Mouse (Mus musculus) thymus, postnatal 25 days (tissue): ENCODE measurements at regions not wholly inside any gene's neighbourhood (a gene's known extent, or its start where the extent isn't known, plus 50 kb on each side); places are given as distances from the start of the nearest gene placed in this dataset.

Experiments
- DNase-seq: peaks from one replicate; pipeline ENCODE4 v3.0.0; 2022

DNA sequence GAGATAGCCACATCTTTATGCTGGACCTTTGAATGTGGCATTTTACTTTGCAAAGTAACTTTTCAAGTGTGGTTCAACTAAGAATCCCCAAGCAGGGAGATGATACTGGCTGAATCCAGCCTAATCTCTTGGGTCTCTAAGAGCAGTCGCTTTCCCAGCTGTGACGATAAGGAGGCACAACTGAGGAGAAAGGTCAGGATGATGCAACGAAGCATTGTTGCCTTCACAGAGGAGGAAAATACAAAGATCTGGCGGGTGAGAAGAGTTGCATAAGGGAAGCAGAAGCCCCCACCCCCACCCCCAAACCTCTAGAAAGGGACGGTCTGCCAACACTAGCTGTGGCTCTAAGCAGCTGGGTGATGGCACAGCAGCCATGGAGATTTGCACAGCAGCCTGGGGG lies 2298.6 kb upstream of the Gm7489 start:
- no peak for DNase-seq

DNA sequence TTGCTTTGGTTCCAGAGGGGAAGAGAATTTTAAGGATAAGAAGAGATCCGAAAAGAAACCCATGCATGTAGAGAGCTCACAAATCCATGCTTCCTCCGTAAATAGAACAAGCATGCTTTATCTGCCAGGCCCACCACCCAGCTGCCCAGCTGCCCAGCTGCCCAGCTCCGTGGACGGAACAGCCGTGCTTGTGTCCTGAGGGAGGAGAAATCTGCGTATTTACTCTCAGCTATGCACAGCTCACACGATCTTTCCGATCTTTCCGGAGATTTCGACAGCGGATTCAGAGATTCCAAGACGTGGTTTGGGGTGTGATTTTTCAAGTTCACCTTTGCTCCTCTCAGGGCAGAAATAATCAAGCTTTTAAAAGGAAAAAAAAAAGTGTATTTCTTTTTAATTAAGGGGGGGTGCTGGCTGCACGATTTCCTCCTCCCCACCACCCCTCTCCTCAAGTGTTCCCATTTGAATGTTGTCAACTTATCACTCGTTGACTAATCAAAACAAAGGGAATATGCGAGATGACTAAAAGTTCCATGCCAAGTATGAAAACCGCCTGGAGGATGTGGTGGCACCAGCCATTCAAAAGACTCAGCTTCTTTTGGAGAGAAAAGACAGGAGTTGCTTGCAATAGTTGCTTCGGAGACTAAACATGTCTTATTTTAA lies 2293.2 kb upstream of the Gm7489 start:
- DNase-seq = no peak

GRCm38 (mm10) chr15:51592069-51592435 lies 2292.7 kb upstream of the Gm7489 start:
- DNase-seq = no peak

DNA sequence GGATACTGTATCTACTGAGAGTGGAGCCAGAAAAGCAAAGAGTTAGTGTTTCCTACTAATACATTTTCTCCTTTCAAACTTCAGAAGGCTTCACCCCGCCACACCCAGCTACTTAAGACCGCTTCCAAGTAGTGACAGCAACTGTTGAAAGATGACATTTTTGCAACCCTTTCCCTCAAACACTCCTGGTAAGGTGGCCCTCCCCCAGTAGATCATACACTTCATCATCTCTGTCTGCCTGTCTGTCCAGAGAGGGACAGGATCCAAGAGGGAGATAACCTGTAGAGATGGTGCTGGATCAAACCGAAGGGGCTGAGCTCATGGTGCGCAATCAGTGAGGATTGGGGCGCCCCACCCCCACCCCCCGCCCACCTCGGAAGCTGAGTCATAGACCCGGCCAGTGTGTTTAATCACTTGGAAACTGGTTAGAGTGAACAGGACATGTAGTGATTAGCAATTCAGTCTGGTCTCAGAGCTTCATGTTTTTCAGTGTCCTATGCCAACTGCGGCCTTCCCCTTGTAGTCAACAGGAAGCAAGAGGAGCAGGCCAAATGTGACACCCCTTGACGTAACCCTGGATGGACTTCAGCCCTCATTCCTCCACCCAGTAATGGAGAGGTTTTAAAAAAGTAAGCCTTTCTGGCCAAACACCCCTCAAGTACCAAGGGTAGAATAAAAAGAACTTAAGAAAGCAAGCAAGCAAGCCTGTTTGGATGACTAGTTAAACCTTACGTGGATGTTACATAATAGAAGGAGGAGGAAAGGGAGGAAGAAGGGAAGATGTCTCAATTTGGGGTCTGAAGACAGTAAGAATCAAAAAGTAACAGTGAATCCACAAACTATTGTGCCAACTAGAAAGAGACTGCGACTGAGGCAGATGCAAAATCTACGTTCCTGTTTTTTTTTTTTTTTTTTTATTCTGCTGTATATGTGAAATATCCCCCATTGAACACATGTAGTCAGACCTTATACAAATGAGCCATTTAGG lies 2291.9 kb upstream of the Gm7489 start:
- no peak for DNase-seq

GRCm38 (mm10) chr15:51594060-51594459 lies 2290.6 kb upstream of the Gm7489 start:
- DNase-seq = no peak

- no peak for DNase-seq
Observed at GRCm38 (mm10) chr15:51595655-51596054, 2289.1 kb upstream of the Gm7489 start.

- no peak for DNase-seq
Observed at GRCm38 (mm10) chr15:51597841-51598240, 2286.9 kb upstream of the Gm7489 start.

GRCm38 (mm10) chr15:51601128-51601855 lies 2283.4 kb upstream of the Gm7489 start:
- no peak for DNase-seq

GRCm38 (mm10) chr15:51621455-51621854 lies 2263.3 kb upstream of the Gm7489 start:
- no peak for DNase-seq

GRCm38 (mm10) chr15:51627463-51627862 lies 2257.2 kb upstream of the Gm7489 start:
- DNase-seq = no peak

GRCm38 (mm10) chr15:51628518-51628917 lies 2256.2 kb upstream of the Gm7489 start:
- no peak for DNase-seq

DNA sequence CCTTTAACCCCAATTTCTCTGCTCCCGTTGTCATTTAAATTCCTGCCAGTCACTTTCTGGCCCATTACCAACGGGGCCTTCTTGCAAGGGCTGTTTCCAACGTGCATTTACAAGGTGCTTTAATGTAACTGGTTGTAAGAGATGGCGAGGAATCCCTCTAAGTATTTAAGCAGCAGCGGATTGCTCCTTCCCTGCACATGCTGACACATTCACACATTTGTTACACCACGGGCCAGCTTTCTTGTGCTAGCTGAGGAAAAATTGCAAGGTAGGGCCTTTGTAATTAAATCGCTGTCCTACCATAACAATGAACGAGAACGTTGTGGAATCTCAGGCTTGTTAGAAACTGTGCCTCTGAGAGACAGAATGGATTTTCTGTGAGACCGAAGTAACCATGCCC lies 2252.8 kb upstream of the Gm7489 start:
- DNase-seq = no peak

GRCm38 (mm10) chr15:51633068-51633467 lies 2251.6 kb upstream of the Gm7489 start:
- DNase-seq = no peak

DNA sequence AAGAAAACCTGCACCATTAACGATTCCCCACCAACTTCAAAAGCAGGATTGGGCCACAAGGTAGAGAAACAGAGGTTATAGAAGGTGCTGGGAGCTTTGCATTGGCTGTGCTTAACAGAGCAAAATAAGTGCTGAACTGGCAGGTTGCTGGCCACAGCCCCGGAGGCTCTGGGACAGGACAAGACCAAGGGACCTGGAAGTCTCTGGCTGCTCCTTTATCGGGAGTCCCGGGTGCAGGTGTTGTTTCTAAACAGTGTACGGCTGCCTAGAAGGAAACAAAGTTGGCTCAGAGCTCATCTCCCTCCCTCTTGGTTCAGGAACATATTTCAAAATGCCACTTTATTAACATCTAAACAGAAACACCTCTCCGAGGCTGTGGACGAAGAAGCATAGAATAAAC lies 2250.0 kb upstream of the Gm7489 start:
- DNase-seq = no peak

GRCm38 (mm10) chr15:51635129-51635920 lies 2249.4 kb upstream of the Gm7489 start:
- no peak for DNase-seq

GRCm38 (mm10) chr15:51637570-51637969 lies 2247.1 kb upstream of the Gm7489 start:
- DNase-seq = no peak

- no peak for DNase-seq
Observed at GRCm38 (mm10) chr15:51643772-51644311, 2240.9 kb upstream of the Gm7489 start.

DNA sequence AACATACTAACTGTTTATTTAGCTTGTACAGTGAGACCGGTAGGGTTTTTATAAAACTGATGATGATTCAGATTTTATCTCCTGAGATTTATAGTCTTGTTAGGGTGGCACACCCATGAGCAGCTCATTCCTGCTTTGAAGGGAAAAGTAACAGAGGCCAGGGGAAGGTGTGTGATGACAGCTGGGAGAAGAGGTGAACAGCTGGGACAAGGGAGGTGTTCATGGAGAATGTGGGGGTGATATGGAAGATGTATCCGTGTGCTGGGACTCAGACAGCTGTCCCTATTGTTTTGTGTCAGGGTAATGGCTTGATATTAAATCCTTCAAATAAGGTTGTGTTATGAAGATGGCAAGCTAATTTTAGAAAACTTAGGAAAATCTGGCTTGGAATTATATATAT lies 2238.4 kb upstream of the Gm7489 start:
- DNase-seq = no peak

DNA sequence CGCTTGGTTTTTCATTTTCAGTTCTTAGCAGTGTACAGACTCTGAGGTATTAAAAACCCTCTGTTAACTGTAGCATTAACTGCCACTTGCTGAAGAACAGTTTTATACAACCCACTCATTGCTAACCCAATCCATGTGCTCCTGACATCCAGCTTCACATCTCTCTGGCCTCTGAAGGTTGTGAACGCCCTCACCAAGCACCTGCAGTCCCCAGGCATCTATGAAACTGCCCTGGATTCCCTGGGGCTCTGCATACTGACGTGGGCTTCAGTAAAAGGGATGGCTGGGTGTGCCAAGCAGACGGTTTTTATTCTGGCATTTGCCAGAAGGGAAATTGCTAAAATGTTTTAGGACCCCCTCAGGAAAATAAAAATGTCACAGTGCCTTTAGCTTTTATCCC lies 2232.2 kb upstream of the Gm7489 start:
- DNase-seq = no peak

GRCm38 (mm10) chr15:51657621-51658020 lies 2227.1 kb upstream of the Gm7489 start:
- DNase-seq = no peak

DNA sequence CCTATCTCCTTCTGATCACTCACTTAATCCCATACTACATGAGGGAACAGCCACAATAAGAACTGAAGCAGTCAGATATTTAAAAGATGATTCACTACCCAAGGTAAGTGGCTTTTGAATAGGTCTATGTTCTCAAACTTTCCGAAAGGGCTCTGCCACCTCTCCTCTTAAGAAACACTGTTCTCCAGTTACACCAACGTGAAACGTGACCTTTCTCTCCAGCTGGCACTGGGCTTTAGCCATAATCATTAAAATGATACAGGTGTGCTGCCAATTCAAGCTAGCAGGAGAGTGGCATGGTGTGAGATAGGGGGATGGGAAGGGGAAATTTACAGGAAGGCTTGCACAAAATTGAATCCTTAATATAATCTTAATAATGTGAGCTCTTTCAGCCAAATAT lies 2216.4 kb upstream of the Gm7489 start:
- no peak for DNase-seq

DNA sequence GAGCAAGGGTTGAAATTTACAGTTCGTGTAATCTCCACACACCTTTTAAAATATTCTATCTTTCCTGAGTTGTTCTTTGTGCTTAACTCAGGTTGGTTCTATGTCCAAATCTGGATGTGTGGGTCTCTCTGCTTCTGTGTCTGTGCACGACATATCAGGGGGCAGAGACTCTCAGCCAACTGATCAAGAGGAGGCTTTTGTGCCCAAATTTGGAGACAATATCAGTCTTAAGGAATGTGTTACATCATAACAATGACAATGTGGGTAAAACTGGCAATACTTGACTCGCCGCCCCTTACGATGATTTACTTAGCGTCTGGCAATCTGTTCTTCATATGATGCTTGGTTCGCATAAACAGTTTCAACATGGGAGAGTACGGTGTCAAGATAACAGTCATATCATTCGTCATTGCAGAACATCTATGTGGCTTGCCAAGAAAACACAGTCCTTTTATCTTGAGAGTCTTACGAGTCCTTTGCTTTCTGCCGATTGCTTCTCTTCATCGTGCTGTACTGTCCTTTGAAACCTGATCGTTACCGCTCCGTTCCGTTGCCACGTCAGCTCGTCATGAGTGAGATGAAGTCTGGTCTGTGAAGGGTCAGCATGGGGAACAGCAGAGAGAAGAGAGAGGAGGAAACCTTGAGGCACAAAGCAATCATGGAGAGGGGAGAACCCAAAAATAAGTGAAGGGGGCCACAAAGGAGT lies 2212.9 kb upstream of the Gm7489 start:
- DNase-seq = no peak
